Mouse (Mus musculus) Patski (cell line): ENCODE results near the gene Fbxo31. TPM values are rescaled to one million over a fixed set of nuclear protein-coding genes. Genes with fewer than 3 reads are reported as not detected.
A peak's percentile ranks its signal among the peaks of the same experiment; 100 is the strongest.

ENCODE experiments used
- ATAC-seq: fragments of 100-300 bp; one replicate; pipeline ENCODE4 v1.8.0; 2021
- CTCF ChIA-PET: fragments of 350-600 bp; sonication (Branson Sonifier 250); formaldehyde crosslinking; loops from one replicate; lab custom pipeline; 2022; ENCODE audit warnings: inconsistent platforms; lab: Charles Lee
- POLR2A ChIA-PET: fragments of 350-600 bp; sonication (Branson Sonifier 250); formaldehyde crosslinking; loops from one replicate; lab custom pipeline; 2022; ENCODE audit warnings: antibody characterized with exemption, inconsistent platforms; lab: Charles Lee
- DNase-seq: peaks from one replicate; pipeline ENCODE4 v3.0.0-alpha.2; 2011; ENCODE audit warnings: low read depth, low spot score
- H3K27me3 ChIP-seq: fragments of 371-371 bp; one replicate; pipeline ENCODE4 v1.5.1; 2021
- CTCF ChIP-seq: fragments of 100-300 bp; IDR thresholded peaks from one replicate; pipeline ENCODE4 v1.5.1; 2021
- in situ Hi-C: fragments of 300-500 bp; cut with MboI; formaldehyde crosslinking; loops from 3 replicates; pipeline ENCODE4 v1.11.1; 2018; ENCODE audit warnings: low pct_unique_long_range_greater_than_20kb, mixed read lengths
- polyA plus RNA-seq: library from polyadenylated mRNA; unstranded; gene quantifications from one replicate; pipeline ENCODE4 v1.2.3, GENCODE M21; 2021

The Fbxo31 gene
- polyA plus RNA-seq, 1 experiment from 2014 or later, result 19.9 TPM

DNA sequence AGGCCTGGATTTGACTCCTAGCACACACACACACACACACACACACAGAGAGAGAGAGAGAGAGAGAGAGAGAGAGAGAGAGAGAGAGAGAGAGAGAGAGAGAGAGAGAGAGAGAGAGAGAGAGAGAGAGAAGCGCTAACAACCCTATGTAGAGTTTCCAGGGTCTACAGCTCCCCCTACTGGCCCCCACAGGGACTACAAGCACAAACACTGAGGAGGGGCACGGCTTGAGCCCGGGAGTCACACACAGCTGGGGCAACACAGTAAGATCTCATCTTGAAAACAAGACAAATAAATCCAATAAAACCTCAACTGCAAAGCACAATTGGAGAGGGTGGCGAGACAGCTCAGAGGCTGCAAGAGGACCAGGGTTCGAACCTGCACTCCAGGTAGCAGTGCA is 46.2 kb downstream of the Fbxo31 start:
- no peaks in the 10 kb centered on the region for H3K27me3 ChIP-seq
- CTCF ChIA-PET, result interaction anchor here (1.9 kb wide), 1 partner anchor 420 kb away, joined by 4 read pairs; no protein-coding TSS in a partner anchor
- DNase-seq, result no peak

DNA sequence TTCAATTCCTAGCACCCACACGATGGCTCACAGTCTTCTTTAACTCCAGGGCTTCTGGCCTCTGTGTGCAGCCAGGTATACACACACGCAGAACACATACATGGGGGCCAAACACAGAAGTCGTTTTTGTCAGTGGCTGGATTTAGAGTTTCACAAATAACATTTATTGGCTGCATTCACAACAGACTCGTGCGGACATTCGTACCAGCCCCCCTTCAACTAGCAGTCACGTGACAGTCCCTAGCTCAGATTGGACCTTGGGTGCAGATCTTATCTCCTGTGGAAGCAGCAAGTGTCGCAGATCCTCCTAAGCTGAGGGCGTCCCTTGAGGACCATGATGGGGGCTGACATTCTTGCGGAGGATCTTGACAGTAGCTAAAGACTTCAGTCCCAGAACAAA is 48.0 kb downstream of the Fbxo31 start:
- H3K27me3 ChIP-seq, result no peaks in the 10 kb centered on the region
- DNase-seq (no peak), ATAC-seq (no peak)
- in situ Hi-C loops, result no loop called here
- ChIA-PET CTCF (interaction anchor here (1.9 kb wide), 1 partner anchor 418 kb away, joined by 4 read pairs; no protein-coding TSS in a partner anchor), POLR2A (no interaction called here)
- TF ChIP-seq CTCF, result no peak

More for the DNA sequence above, 46.2 kb downstream of the Fbxo31 start:
- in situ Hi-C loops, result no loop called here
- no peak for ATAC-seq
- TF ChIP-seq CTCF, result no peak
- POLR2A ChIA-PET, result interaction anchor here (0.5 to 1.0 kb wide), 2 partner anchors 67 to 119 kb away, joined by 3 read pairs; no protein-coding TSS in a partner anchor

DNA sequence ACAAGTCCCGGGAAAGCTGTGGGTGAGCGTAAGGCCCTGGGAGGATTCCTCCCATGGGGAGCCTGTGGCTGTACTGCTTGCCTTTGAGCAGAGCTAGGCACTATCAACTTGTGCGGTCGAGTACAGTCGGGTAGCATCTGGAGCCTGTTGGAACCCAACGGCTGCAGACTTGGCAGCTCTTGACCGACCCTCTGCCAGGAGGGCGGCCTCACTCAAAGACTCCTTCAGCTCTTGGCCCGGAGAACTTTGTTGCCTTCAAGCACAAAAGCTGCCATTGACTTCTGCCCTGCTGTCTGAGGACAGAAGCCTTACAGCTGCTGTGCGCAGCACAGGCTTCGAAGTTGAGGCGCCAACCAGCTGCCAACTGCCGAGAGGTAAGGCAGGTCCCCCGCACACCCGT is 49.8 kb downstream of the Fbxo31 start:
- no peak for ATAC-seq
- no peak for DNase-seq
- ChIA-PET CTCF (interaction anchor here (0.7 to 0.8 kb wide), 2 partner anchors 16 to 422 kb away, joined by 3 to 5 read pairs; no protein-coding TSS in a partner anchor), POLR2A (no interaction called here)
- in situ Hi-C loops, result no loop called here
- no peak for TF ChIP-seq CTCF
- no peaks in the 10 kb centered on the region for H3K27me3 ChIP-seq

DNA sequence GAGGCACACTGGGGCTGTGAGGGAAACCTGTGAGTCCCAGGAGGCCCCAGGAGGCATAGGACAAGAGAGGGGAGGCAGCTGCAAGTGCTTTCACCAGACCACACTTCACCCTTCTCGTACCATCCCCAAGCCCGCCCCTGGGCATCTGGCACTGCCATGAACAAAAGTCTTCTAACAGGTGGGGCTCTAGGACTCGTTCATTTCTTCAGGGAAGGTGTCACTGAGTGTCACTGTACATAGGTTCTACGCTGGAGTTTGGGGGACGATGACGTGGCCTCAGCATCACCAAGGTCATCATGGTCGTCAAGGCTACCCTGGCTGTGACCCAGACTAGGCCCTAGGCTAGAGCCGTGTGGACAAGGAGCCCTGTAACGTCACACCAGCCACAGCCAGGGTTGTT is 50.9 kb downstream of the Fbxo31 start:
- TF ChIP-seq CTCF, result no peak
- DNase-seq, result no peak
- H3K27me3 ChIP-seq, result no peaks in the 10 kb centered on the region
- in situ Hi-C loops, result no loop called here
- CTCF ChIA-PET, result no interaction called here
- POLR2A ChIA-PET, result interaction anchor here (0.7 kb wide), 1 partner anchor 10 kb away, joined by 3 read pairs; no protein-coding TSS in a partner anchor
- ATAC-seq, result no peak

DNA sequence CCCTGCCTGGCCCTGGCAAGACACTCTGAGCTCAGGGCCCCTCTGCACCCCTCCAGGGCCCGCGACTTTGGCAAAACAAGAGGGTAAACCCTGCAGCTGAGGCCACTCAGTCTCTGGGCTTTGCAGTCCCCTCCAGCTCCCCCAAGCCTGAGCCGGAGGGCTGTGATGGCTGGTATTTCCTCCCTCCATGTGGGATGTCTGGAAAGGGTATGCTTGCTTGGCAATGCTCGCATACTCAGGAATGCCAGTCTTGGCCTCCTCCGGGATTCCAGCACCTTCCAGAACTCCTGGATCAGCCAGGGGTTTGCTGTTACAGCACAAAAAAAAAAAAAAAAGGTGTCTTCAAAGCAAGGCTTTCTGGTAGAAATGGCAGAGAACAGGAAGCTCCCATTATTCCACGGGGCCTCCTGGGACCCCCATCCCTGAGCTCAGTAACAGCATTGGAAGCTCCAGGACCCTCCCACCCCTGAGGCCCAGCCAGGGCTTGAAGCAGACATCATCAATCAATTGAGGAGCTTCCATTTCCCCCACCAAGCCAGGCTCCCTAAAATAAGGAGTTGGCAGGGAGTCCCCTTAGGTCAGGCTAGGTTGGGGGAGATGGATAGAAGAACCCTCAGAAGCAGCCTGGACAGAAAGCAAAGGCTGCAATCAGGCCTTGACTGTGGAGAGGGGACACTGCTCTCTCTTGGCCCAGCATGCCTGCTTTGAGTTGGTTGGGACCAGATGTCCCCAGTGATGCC is 51.6 kb downstream of the Fbxo31 start:
- TF ChIP-seq CTCF, result no peak
- POLR2A ChIA-PET, result interaction anchor here (0.6 to 0.7 kb wide), 4 partner anchors 9 to 783 kb away, joined by 3 to 6 read pairs (median 3); no protein-coding TSS in a partner anchor
- DNase-seq, result no peak
- in situ Hi-C loops, result no loop called here
- no peaks in the 10 kb centered on the region for H3K27me3 ChIP-seq
- CTCF ChIA-PET, result interaction anchor here (1.1 to 1.3 kb wide), 2 partner anchors 14 to 414 kb away, joined by 6 read pairs; no protein-coding TSS in a partner anchor
- ATAC-seq, result no peak

DNA sequence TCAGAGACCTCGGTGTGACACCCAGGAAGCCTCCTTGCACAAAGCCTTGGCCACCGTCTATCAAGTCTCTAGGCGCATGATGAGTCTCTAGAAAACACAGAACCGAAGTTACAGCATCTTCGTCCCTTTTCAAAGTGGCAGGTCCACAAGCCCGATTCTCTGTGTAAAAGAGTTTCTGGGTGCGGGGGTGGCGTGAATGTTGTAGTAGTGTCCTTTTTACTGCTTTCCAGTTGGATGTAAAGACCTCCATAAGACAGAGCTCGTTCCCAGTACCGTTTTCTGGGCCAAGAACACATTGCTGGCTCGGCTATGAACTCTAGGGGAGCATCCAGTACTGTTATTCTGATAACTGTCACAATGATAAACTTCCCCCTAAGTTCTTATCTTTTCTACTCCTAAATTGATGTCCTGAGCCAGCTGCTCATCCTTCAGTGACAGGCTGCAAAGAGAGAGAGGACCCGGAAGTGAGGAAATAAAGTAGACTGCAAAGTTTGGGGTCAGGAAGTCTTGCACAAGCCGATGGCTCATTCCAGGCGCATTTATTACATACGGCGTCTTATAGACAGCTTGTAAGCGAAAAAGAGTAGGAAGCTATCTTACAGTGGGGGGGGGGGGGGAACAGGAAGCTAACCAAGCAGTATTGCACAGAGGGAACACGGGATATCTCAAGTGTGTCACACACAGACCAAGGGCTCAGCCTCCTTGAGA is 53.3 kb downstream of the Fbxo31 start:
- ChIA-PET POLR2A (no interaction called here), CTCF (interaction anchor here (2.2 kb wide), 1 partner anchor 12 kb away, joined by 9 read pairs; no protein-coding TSS in a partner anchor)
- H3K27me3 ChIP-seq, result no peaks in the 10 kb centered on the region
- ATAC-seq, result no peak
- TF ChIP-seq CTCF, result no peak
- DNase-seq, result no peak
- in situ Hi-C loops, result no loop called here

DNA sequence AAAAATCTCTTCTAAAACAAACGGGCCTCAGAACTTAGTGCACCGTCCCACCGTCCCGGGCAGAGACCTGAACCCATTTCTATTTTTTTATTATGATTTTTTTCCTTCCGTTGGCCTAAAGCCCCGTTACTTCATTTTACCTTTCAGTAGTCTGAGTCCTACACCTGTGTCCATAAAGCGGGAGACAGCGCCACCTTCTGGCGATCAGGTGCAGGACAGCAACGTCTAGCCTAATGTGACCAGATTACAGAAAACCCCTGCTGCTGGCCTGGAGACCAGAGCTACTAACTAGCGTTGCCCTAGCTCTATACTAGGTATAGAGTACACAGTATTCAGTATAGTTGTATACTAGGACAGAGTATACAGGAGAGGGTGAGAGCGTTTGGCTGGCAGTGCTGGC is 65.2 kb downstream of the Fbxo31 start:
- ATAC-seq (no peak), DNase-seq (peak; percentile 19)
- CTCF ChIA-PET, result interaction anchor here (0.6 to 4.2 kb wide), 14 partner anchors 11 to 421 kb away, joined by 3 to 24 read pairs (median 4); no protein-coding TSS in a partner anchor
- TF ChIP-seq CTCF, result peak; percentile 98
- in situ Hi-C loops, result loop anchor here (5.0 kb wide), 2 partner anchors 116 to 401 kb away; no protein-coding TSS in a partner anchor
- peaks cover 25% of the 10 kb centered on the region for H3K27me3 ChIP-seq
- POLR2A ChIA-PET, result interaction anchor here (0.6 kb wide), 2 partner anchors 71 to 398 kb away, joined by 3 to 4 read pairs; no protein-coding TSS in a partner anchor

DNA sequence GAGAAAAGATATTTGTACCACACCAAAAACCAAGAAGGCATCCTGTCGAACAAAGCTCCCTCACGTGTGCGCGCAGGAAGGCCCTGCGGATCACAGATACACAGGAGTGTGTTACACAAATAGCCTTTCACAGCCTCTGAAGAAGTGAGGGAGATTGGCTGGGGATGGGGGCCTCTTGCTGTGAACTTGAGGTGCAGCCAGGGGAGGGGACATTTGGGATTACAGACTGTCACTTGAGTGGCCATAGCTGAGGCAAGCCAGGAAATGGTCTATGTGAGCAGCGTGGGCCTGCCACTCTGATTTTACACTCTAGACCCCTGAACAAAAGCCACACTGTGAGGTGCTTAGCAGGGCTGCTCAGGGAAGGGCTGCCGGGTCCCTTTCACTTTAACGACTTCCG is 66.9 kb downstream of the Fbxo31 start:
- in situ Hi-C loops, result loop anchor here (5.0 kb wide), 2 partner anchors 114 to 399 kb away; no protein-coding TSS in a partner anchor
- TF ChIP-seq CTCF, result no peak
- DNase-seq (no peak), ATAC-seq (no peak)
- peaks cover 20% of the 10 kb centered on the region for H3K27me3 ChIP-seq
- ChIA-PET CTCF (interaction anchor here (1.4 to 4.2 kb wide), 2 partner anchors 7 to 399 kb away, joined by 3 to 24 read pairs; no protein-coding TSS in a partner anchor), POLR2A (no interaction called here)

Other genes with a start within 250 kb of the Fbxo31 start
- not detected for gene 1700018B08Rik, start 34.5 kb downstream of the Fbxo31 start, polyA plus RNA-seq
- gene Map1lc3b, start 11.6 kb upstream of the Fbxo31 start, polyA plus RNA-seq, result 196 TPM
- gene Zcchc14, start 74.1 kb upstream of the Fbxo31 start, polyA plus RNA-seq, result 36.4 TPM
- gene Jph3, start 150.8 kb upstream of the Fbxo31 start, polyA plus RNA-seq, result 0.04 TPM